Mouse (Mus musculus): ENCODE measurements around the gene Zfp618. TPM values are rescaled to one million over a fixed set of nuclear protein-coding genes. Genes with fewer than 3 reads are reported as not detected.

Zfp618 gene
- polyA plus RNA-seq, 1 experiment from 2014 or later, result 23.3 TPM

DNA sequence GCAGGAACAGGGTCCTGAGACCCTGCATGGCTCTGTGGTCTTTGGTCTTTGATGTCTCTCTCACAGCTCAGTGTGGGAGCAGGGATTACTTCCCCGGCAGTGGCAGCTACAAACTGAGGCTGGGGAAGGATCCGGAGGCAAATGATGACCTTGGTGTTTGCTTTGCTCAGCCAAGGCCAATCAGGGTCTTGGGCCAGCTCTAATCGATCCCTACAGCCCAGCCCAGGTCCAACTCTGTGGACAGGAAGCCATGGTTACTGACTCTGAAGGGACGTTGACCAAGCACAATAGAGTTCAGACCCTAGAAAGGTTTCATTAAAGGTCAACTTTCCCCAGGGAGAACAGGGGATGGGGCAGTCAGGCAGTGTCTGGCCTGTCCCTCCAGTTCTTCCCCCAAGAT is 188.7 kb downstream of the Zfp618 start:
- no peak overlapping the region for H3K9ac ChIP-seq (ENCODE audit: low read length)
- no peak overlapping the region for H3K4me2 ChIP-seq (ENCODE audit: low read length)
- H3K4me3 ChIP-seq (ENCODE audit: low read depth, low read length), result no peak overlapping the region
- ATAC-seq (replicated peaks; ENCODE audit: low FRiP score, low TSS enrichment, low read depth), result no peak
- H3K9me3 ChIP-seq (ENCODE audit: control insufficient read depth, low read length), result no peaks in the 10 kb centered on the region
- H3K36me3 ChIP-seq (ENCODE audit: control insufficient read depth, insufficient read depth, low read length), result no peaks in the 10 kb centered on the region
- WGBS, result 59% methylated on average over 4 of the region's 4 CpGs
- no peaks in the 10 kb centered on the region for H3K4me1 ChIP-seq (replicated peaks; ENCODE audit: control insufficient read depth, insufficient read depth, low read length)
- H3K27me3 ChIP-seq (replicated peaks; ENCODE audit: control insufficient read depth, insufficient read depth, low read length), result no peaks in the 10 kb centered on the region
- H3K27ac ChIP-seq (ENCODE audit: low read depth), result no peak overlapping the region
- no peak for DNase-seq (ENCODE audit: low spot score)

DNA sequence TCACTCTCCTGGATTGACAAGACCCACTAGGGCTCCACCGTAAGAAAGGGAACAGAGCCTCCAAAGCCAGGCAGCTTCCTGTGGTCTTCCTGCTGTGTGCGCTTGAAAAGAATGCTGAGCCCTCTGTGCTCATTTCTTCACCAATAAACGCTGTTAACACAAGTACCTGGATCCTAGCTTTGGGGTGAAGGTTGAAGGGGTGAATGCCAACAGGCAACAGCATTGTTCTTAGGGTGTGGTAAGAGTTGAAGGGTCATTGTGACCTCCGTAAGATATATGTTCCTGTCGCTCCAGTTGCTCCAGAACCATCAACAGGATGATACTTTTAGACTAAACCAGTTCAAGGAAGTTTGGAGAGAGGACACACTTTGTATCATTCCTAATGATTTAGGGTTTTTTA is 189.3 kb downstream of the Zfp618 start, which contains the start of gene Ambp:
TSS of gene Ambp (minus strand) at position 101 of the 400 bp plus-strand sequence.
- Histone ChIP-seq H3K4me2 (ENCODE audit: low read length) (no peak within 1 kb of the TSS), H3K4me1 (replicated peaks; ENCODE audit: control insufficient read depth, insufficient read depth, low read length) (no peaks in the 10 kb centered on the region), H3K36me3 (ENCODE audit: control insufficient read depth, insufficient read depth, low read length) (no peaks in the 10 kb centered on the region), H3K9me3 (ENCODE audit: control insufficient read depth, low read length) (no peaks in the 10 kb centered on the region), H3K27me3 (replicated peaks; ENCODE audit: control insufficient read depth, insufficient read depth, low read length) (no peaks in the 10 kb centered on the region), H3K27ac (ENCODE audit: low read depth) (no peak within 1 kb of the TSS; the same call in 1 of the 2 replicates), H3K9ac (ENCODE audit: low read length) (no peak within 1 kb of the TSS), H3K4me3 (ENCODE audit: low read depth, low read length) (no peak within 1 kb of the TSS)
- ATAC-seq (replicated peaks; ENCODE audit: low FRiP score, low TSS enrichment, low read depth) (no peak), DNase-seq (ENCODE audit: low spot score) (no peak)
- WGBS, result 67% methylated on average over 5 of the region's 5 CpGs

DNA sequence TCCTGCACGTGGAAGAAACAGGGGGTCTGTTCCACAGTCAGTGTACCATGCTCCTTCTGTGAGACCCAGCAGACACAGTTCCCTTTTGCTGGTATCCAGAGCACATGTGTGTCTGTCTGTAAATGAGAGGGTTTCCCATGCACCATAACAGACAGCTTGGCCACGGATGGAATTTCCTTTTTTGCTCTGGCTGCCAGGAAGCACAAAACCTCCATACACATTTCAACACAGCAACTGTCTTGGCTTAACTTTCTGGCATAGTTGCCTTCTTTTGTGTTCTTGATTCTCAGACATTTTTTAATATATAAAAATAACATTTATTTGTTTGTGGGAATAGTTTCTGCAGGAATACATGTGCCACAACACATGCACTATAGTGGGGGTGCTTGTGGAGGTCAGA is 190.2 kb downstream of the Zfp618 start:
- WGBS, result 52% methylated on average over 2 of the region's 2 CpGs
- Histone ChIP-seq H3K27me3 (replicated peaks; ENCODE audit: control insufficient read depth, insufficient read depth, low read length) (no peaks in the 10 kb centered on the region), H3K4me1 (replicated peaks; ENCODE audit: control insufficient read depth, insufficient read depth, low read length) (no peaks in the 10 kb centered on the region), H3K36me3 (ENCODE audit: control insufficient read depth, insufficient read depth, low read length) (no peaks in the 10 kb centered on the region), H3K9me3 (ENCODE audit: control insufficient read depth, low read length) (no peaks in the 10 kb centered on the region), H3K9ac (ENCODE audit: low read length) (no peak overlapping the region), H3K4me3 (ENCODE audit: low read depth, low read length) (no peak overlapping the region), H3K4me2 (ENCODE audit: low read length) (no peak overlapping the region), H3K27ac (ENCODE audit: low read depth) (no peak overlapping the region; the same call in 1 of the 2 replicates)
- ATAC-seq (replicated peaks; ENCODE audit: low FRiP score, low TSS enrichment, low read depth) (no peak), DNase-seq (ENCODE audit: low spot score) (no peak)

DNA sequence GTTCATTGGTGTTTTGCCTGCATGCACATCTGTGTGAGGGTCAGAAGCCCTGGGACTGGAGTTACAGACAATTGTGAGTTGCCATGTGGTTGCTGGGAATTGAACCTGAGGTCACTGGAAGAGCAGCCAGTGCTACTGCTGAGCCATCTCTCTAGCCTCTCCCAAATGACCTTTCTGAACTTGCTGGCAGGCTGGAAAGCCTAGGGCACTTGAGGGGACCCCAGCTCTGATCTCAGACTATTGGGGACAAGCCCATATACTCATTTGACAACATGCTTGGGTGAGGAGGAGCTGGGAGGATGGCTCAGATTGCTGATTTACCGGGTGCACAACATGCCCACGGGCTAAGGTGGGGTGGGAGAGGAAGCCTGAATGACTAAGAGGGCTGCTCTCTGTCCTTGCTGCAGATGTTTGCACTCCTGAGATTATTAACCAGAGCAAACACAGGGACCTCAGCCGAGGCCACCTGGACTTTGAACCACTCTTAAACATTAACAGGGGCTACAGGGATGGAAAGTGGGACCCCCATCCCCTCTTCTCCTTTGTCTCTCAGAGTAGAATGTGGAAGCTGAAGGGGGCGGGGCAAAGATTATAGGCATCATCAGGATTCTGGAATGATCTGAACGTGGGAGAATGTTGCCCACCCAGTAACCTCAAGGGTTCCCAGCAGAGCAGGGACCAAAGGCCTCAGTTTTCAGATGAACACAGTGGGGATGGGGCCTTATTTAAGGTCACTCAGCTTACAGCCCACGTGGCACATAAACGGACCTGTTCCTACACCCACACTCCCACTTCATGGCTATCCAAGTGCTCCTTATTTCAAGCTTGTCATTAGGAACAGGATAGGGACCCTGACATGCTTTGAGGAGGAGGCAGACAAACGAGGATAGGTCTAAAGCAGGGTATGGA is 191.6 kb downstream of the Zfp618 start:
- peak; percentile 88 for ATAC-seq (replicated peaks; ENCODE audit: low FRiP score, low TSS enrichment, low read depth)
- Histone ChIP-seq H3K9me3 (ENCODE audit: control insufficient read depth, low read length) (no peaks in the 10 kb centered on the region), H3K4me2 (ENCODE audit: low read length) (no peak overlapping the region), H3K27ac (ENCODE audit: low read depth) (peak overlapping the region; percentile 34; the same call in 1 of the 2 replicates), H3K4me1 (replicated peaks; ENCODE audit: control insufficient read depth, insufficient read depth, low read length) (no peaks in the 10 kb centered on the region), H3K9ac (ENCODE audit: low read length) (no peak overlapping the region), H3K4me3 (ENCODE audit: low read depth, low read length) (no peak overlapping the region), H3K27me3 (replicated peaks; ENCODE audit: control insufficient read depth, insufficient read depth, low read length) (no peaks in the 10 kb centered on the region), H3K36me3 (ENCODE audit: control insufficient read depth, insufficient read depth, low read length) (no peaks in the 10 kb centered on the region)
- DNase-seq (ENCODE audit: low spot score), result peak; percentile 73
- WGBS, result 37% methylated on average over 8 of the region's 8 CpGs

DNA sequence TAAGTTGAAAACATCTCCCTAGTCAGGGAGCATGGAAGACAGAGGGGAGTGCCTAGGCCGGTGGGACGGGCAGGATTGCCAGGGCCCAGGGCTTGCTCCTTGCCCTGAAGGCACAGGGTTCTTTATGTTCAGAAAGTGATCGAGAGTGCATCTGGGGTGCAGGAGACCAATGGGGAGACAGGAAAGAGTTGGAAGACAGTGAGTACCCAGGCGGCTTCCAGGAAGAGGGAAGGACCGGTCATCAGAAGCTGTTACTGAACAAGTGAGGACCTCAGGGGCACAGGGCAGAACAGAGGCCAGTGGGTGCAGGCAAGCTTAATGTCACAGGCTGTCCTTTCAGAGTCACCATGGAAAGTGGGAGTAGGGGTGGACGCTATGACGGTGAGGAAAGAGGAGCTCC is 192.8 kb downstream of the Zfp618 start:
- H3K9ac ChIP-seq (ENCODE audit: low read length), result no peak overlapping the region
- H3K27me3 ChIP-seq (replicated peaks; ENCODE audit: control insufficient read depth, insufficient read depth, low read length), result no peaks in the 10 kb centered on the region
- H3K27ac ChIP-seq (ENCODE audit: low read depth), result no peak overlapping the region
- no peaks in the 10 kb centered on the region for H3K4me1 ChIP-seq (replicated peaks; ENCODE audit: control insufficient read depth, insufficient read depth, low read length)
- DNase-seq (ENCODE audit: low spot score) (no peak), ATAC-seq (replicated peaks; ENCODE audit: low FRiP score, low TSS enrichment, low read depth) (no peak)
- no peaks in the 10 kb centered on the region for H3K9me3 ChIP-seq (ENCODE audit: control insufficient read depth, low read length)
- no peaks in the 10 kb centered on the region for H3K36me3 ChIP-seq (ENCODE audit: control insufficient read depth, insufficient read depth, low read length)
- no peak overlapping the region for H3K4me2 ChIP-seq (ENCODE audit: low read length)
- H3K4me3 ChIP-seq (ENCODE audit: low read depth, low read length), result no peak overlapping the region
- 88% methylated on average over 7 of the region's 7 CpGs for WGBS

DNA sequence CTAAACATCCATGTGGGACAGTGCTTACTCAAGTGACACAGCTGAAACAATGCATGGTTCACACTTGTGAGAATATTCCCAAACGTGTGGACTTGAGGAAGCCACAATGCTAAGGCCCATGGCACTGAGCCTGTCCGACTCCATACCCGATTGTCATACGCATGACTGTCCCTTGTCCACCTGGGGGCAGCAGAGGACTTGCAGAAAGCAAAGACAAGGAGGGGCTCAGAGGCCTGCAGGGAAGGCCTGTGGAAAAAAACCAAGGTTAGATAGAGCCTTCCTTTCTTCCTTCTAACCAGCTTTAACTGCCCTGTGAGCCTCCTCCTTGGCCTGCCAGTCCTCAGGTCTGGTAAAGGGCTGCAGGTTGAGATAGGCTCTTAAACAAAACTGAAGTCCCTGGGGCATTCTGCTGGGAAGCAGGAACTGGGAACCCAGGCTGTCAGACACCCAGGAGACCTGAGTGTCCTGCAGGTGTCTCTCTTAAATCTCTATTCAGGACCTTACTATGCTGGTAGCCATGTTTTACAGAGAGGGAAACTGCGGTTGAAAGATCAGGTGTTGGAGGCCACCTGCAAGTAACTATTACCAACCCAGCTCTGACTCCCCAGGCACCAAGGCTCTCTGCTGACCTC is 193.7 kb downstream of the Zfp618 start:
- Histone ChIP-seq H3K4me2 (ENCODE audit: low read length) (no peak overlapping the region), H3K36me3 (ENCODE audit: control insufficient read depth, insufficient read depth, low read length) (no peaks in the 10 kb centered on the region), H3K4me1 (replicated peaks; ENCODE audit: control insufficient read depth, insufficient read depth, low read length) (no peaks in the 10 kb centered on the region), H3K27me3 (replicated peaks; ENCODE audit: control insufficient read depth, insufficient read depth, low read length) (no peaks in the 10 kb centered on the region), H3K9me3 (ENCODE audit: control insufficient read depth, low read length) (no peaks in the 10 kb centered on the region), H3K4me3 (ENCODE audit: low read depth, low read length) (no peak overlapping the region), H3K27ac (ENCODE audit: low read depth) (peak overlapping the region; percentile 72), H3K9ac (ENCODE audit: low read length) (0 out of 2 replicates have a peak overlapping the region, but pooled peaks have one; percentile 6)
- DNase-seq (ENCODE audit: low spot score) (peak; percentile 93), ATAC-seq (replicated peaks; ENCODE audit: low FRiP score, low TSS enrichment, low read depth) (peak; percentile 69)
- 15% methylated on average over 5 of the region's 5 CpGs for WGBS

DNA sequence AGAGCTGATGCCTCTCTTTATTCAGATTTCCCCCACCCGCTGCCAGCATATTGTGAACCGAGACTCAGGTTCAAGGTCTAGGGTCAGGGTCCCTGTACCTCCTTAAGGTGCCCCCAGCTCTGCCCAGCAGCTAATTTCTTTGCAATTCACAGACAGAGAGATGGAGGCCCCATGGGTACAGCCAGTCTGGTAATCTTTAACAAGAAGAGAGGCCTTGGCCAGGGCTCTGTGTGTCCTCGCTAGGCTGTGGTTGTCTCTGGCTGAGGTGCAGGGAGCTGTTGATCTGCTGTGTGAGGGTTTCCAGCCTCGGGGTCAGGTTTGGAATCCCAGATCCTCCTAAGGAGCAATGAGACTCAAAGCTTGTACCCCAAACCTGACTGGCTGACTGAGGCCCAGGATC is 200.3 kb downstream of the Zfp618 start:
- no peaks in the 10 kb centered on the region for H3K9me3 ChIP-seq (ENCODE audit: control insufficient read depth, low read length)
- H3K9ac ChIP-seq (ENCODE audit: low read length), result no peak overlapping the region
- no peaks in the 10 kb centered on the region for H3K36me3 ChIP-seq (ENCODE audit: control insufficient read depth, insufficient read depth, low read length)
- ATAC-seq (replicated peaks; ENCODE audit: low FRiP score, low TSS enrichment, low read depth) (no peak), DNase-seq (ENCODE audit: low spot score) (no peak)
- H3K4me3 ChIP-seq (ENCODE audit: low read depth, low read length), result no peak overlapping the region
- no peaks in the 10 kb centered on the region for H3K4me1 ChIP-seq (replicated peaks; ENCODE audit: control insufficient read depth, insufficient read depth, low read length)
- no peak overlapping the region for H3K27ac ChIP-seq (ENCODE audit: low read depth)
- WGBS, result 80% methylated on average over 4 of the region's 4 CpGs
- H3K27me3 ChIP-seq (replicated peaks; ENCODE audit: control insufficient read depth, insufficient read depth, low read length), result 0 out of 2 replicates have a peak, but pooled peaks cover 2% of the 10 kb centered on the region
- no peak overlapping the region for H3K4me2 ChIP-seq (ENCODE audit: low read length)

DNA sequence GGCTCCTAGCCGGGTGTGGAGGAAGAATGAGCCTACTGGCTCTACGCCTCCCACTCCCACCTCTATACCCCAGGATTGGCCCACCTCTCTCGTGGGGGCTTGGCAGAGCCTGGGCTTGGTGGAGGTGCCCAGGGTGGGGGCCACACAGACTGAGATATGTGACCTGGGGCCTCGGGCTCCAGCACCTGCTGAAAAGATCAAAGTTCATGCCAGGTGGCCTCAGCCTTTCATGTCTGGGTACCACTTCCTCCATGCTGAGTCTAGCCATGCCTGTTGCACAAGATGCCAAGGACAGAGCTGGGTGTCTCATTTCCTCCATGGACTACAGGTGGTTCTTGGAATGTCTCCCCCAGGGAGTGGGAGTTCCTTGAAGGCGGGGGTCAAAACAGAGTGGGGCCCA is 200.9 kb downstream of the Zfp618 start:
- no peak overlapping the region for H3K9ac ChIP-seq (ENCODE audit: low read length)
- H3K4me3 ChIP-seq (ENCODE audit: low read depth, low read length), result no peak overlapping the region
- H3K27me3 ChIP-seq (replicated peaks; ENCODE audit: control insufficient read depth, insufficient read depth, low read length), result 0 out of 2 replicates have a peak, but pooled peaks cover 6% of the 10 kb centered on the region
- H3K9me3 ChIP-seq (ENCODE audit: control insufficient read depth, low read length), result no peaks in the 10 kb centered on the region
- DNase-seq (ENCODE audit: low spot score), result no peak
- H3K36me3 ChIP-seq (ENCODE audit: control insufficient read depth, insufficient read depth, low read length), result no peaks in the 10 kb centered on the region
- no peak overlapping the region for H3K4me2 ChIP-seq (ENCODE audit: low read length)
- no peak for ATAC-seq (replicated peaks; ENCODE audit: low FRiP score, low TSS enrichment, low read depth)
- no peaks in the 10 kb centered on the region for H3K4me1 ChIP-seq (replicated peaks; ENCODE audit: control insufficient read depth, insufficient read depth, low read length)
- no peak overlapping the region for H3K27ac ChIP-seq (ENCODE audit: low read depth)
- WGBS, result 82% methylated on average over 5 of the region's 5 CpGs
